Mouse (Mus musculus): ENCODE results near the gene Ceacam9. TPM values are rescaled to one million over a fixed set of nuclear protein-coding genes. Genes with fewer than 3 reads are reported as not detected.

Gene Ceacam9
- polyA plus RNA-seq, 1 experiment from 2014 or later = not detected

Other genes with a start within 250 kb of the Ceacam9 start
- gene Npas1, start 244.2 kb upstream of the Ceacam9 start, polyA plus RNA-seq (2014; fragmentation: Nextera tagmentation; extraction: Ambion mirVana) = 0.45 and 0.68 TPM in 2 replicates
- 40.8 and 41.7 TPM in 2 replicates for gene Arhgap35, start 106.9 kb upstream of the Ceacam9 start, polyA plus RNA-seq (2014; fragmentation: Nextera tagmentation; extraction: Ambion mirVana)
- not detected in 2 replicates for gene Ceacam15, start 46.2 kb upstream of the Ceacam9 start, polyA plus RNA-seq (2014; fragmentation: Nextera tagmentation; extraction: Ambion mirVana)
- gene Ap2s1, start 16.5 kb downstream of the Ceacam9 start, polyA plus RNA-seq (2014; fragmentation: Nextera tagmentation; extraction: Ambion mirVana) = 284 and 285 TPM in 2 replicates
- gene Slc1a5, start 59.4 kb downstream of the Ceacam9 start, polyA plus RNA-seq (2014; fragmentation: Nextera tagmentation; extraction: Ambion mirVana) = 17.2 and 17.3 TPM in 2 replicates
- 140 and 143 TPM in 2 replicates for gene Strn4, start 94.0 kb downstream of the Ceacam9 start, polyA plus RNA-seq (2014; fragmentation: Nextera tagmentation; extraction: Ambion mirVana)
- 24.3 and 24.4 TPM in 2 replicates for gene Fkrp, start 94.8 kb downstream of the Ceacam9 start, polyA plus RNA-seq (2014; fragmentation: Nextera tagmentation; extraction: Ambion mirVana)
- gene Prkd2, start 121.0 kb downstream of the Ceacam9 start, polyA plus RNA-seq (2014; fragmentation: Nextera tagmentation; extraction: Ambion mirVana) = 10.9 and 11.2 TPM in 2 replicates
- 9.5 and 10.6 TPM in 2 replicates for gene Dact3, start 153.4 kb downstream of the Ceacam9 start, polyA plus RNA-seq (2014; fragmentation: Nextera tagmentation; extraction: Ambion mirVana)
- 7.0 and 7.2 TPM in 2 replicates for gene Gng8, start 169.9 kb downstream of the Ceacam9 start, polyA plus RNA-seq (2014; fragmentation: Nextera tagmentation; extraction: Ambion mirVana)
- 0.41 and 0.76 TPM in 2 replicates for gene Ptgir, start 184.6 kb downstream of the Ceacam9 start, polyA plus RNA-seq (2014; fragmentation: Nextera tagmentation; extraction: Ambion mirVana)
- gene Calm3, start 202.2 kb downstream of the Ceacam9 start, polyA plus RNA-seq (2014; fragmentation: Nextera tagmentation; extraction: Ambion mirVana) = 257 and 263 TPM in 2 replicates
- gene Pnmal2, start 222.8 kb downstream of the Ceacam9 start, polyA plus RNA-seq (2014; fragmentation: Nextera tagmentation; extraction: Ambion mirVana) = 9.4 and 10.5 TPM in 2 replicates
- 15.6 and 18.0 TPM in 2 replicates for gene Pnmal1, start 237.8 kb downstream of the Ceacam9 start, polyA plus RNA-seq (2014; fragmentation: Nextera tagmentation; extraction: Ambion mirVana)

Data from neural tube, embryonic 11.5 days (tissue).